Mouse (Mus musculus) myocyte (in vitro differentiated cells): ENCODE measurements around the gene Tenm2. TPM values are rescaled to one million over a fixed set of nuclear protein-coding genes. Genes with fewer than 3 reads are reported as not detected.

ENCODE experiments used
- H3K27me3 ChIP-seq: one replicate; pipeline ENCODE4 v1.6.1; 2011; ENCODE audit not compliant: control insufficient read depth, insufficient read depth, insufficient read length
- H3K36me3 ChIP-seq: one replicate; pipeline ENCODE4 v1.6.1; 2011; ENCODE audit not compliant: control insufficient read depth, insufficient read depth
- H3K4me2 ChIP-seq: one replicate; pipeline ENCODE4 v1.6.1; 2011; ENCODE audit warnings: low read depth, control low read depth
- H3K4me3 ChIP-seq: one replicate; pipeline ENCODE4 v1.5.1; 2011; ENCODE audit warnings: mild to moderate bottlenecking, control low read depth, moderate library complexity
- H3K79me2 ChIP-seq: one replicate; pipeline ENCODE4 v1.6.1; 2011; ENCODE audit not compliant: control insufficient read depth, insufficient read depth
- H3ac ChIP-seq: one replicate; pipeline ENCODE4 v1.6.1; 2011; ENCODE audit not compliant: control insufficient read depth, insufficient read length
- CEBPB ChIP-seq: IDR thresholded peaks from 2 replicates; pipeline ENCODE4 v1.6.1; 2011; ENCODE audit warnings: mild to moderate bottlenecking, moderate library complexity; ENCODE audit not compliant: poor library complexity, insufficient read depth, severe bottlenecking
- E2F4 ChIP-seq: IDR thresholded peaks from one replicate; pipeline ENCODE4 v1.6.1; 2011; ENCODE audit warnings: mild to moderate bottlenecking, control low read depth, moderate library complexity; ENCODE audit not compliant: insufficient read depth
- MAX ChIP-seq: IDR thresholded peaks from one replicate; pipeline ENCODE4 v1.6.1; 2011; ENCODE audit warnings: low read depth, mild to moderate bottlenecking, control low read depth
- MYOD1 ChIP-seq, 3 experiments: IDR thresholded peaks; one replicate each; pipeline ENCODE4 v1.6.1; 2011; ENCODE audit warnings: control low read depth in 2 of 3, low read depth in 2 of 3, mild to moderate bottlenecking in 2 of 3, moderate library complexity in 1 of 3; ENCODE audit not compliant: insufficient read length in 2 of 3, control insufficient read depth in 1 of 3
- MYOG ChIP-seq, 3 experiments: IDR thresholded peaks; one replicate each; pipeline ENCODE4 v1.6.1; 2011; ENCODE audit warnings: control low read depth in 2 of 3, low read depth in 2 of 3, mild to moderate bottlenecking in 2 of 3; ENCODE audit not compliant: insufficient read length in 2 of 3, control insufficient read depth in 1 of 3, insufficient read depth in 1 of 3
- POLR2A ChIP-seq: IDR thresholded peaks from one replicate; pipeline ENCODE4 v1.6.1; 2011; ENCODE audit warnings: low read depth, mild to moderate bottlenecking, control low read depth, moderate library complexity; ENCODE audit not compliant: insufficient read length
- POLR2AphosphoS2 ChIP-seq: IDR thresholded peaks from one replicate; pipeline ENCODE4 v1.6.1; 2011; ENCODE audit warnings: low read depth, control low read depth; ENCODE audit not compliant: insufficient read length
- REST ChIP-seq: IDR thresholded peaks from one replicate; pipeline ENCODE4 v1.6.1; 2011; ENCODE audit warnings: mild to moderate bottlenecking, control low read depth, moderate library complexity; ENCODE audit not compliant: insufficient read depth, insufficient read length
- SRF ChIP-seq: IDR thresholded peaks from one replicate; pipeline ENCODE4 v1.6.1; 2011; ENCODE audit warnings: low read depth; ENCODE audit not compliant: control insufficient read depth, insufficient read length
- TCF12 ChIP-seq: IDR thresholded peaks from one replicate; pipeline ENCODE4 v1.6.1; 2011; ENCODE audit warnings: mild to moderate bottlenecking, control low read depth; ENCODE audit not compliant: poor library complexity, insufficient read depth, severe bottlenecking
- TCF3 ChIP-seq: IDR thresholded peaks from one replicate; pipeline ENCODE4 v1.6.1; 2011; ENCODE audit warnings: low read depth, control low read depth; ENCODE audit not compliant: insufficient read length
- USF1 ChIP-seq: IDR thresholded peaks from one replicate; pipeline ENCODE4 v1.6.1; 2011; ENCODE audit warnings: low read depth, mild to moderate bottlenecking, control low read depth, moderate library complexity
- polyA plus RNA-seq: library from polyadenylated mRNA; unstranded; fragments of >200 nt; fragmentation: generic; extraction: Trizol; gene quantifications from one replicate; pipeline ENCODE4 v1.2.1, GENCODE M21; 2012; ENCODE audit warnings: missing spikeins

The Tenm2 gene
- polyA plus RNA-seq, 1 experiment = 0.28 TPM

DNA sequence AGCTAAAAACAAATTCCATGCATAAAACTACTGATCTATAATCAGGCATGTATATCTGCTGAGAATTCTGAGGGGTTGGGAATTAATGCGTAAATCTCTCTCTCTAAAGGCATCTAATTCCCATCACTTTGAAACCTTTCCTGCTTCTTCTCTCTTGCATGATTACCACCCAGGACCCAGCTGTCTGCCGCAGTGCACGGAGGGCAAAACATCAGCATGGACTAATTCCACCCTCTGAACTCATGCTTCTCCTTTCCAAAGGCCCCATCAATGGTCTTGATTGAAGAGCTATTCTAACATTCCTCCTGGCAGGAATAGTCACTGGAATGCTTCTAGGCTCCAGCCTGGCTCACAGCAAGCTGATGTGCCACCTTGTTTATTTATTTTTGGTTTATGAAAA lies 572.2 kb downstream of the Tenm2 start:
- no peaks in the 10 kb centered on the region for H3K27me3 ChIP-seq
- H3ac ChIP-seq = no peak overlapping the region
- no peaks in the 10 kb centered on the region for H3K36me3 ChIP-seq
- H3K4me2 ChIP-seq = no peak overlapping the region
- H3K79me2 ChIP-seq = no peaks in the 10 kb centered on the region
- H3K4me3 ChIP-seq = no peak overlapping the region
- TF ChIP-seq MAX = no peak
- no peak for TF ChIP-seq SRF
- TF ChIP-seq POLR2A = no peak
- no peak for TF ChIP-seq TCF3
- TF ChIP-seq USF1 = no peak
- TF ChIP-seq REST = no peak
- TF ChIP-seq POLR2AphosphoS2 = no peak
- no peak for TF ChIP-seq MYOD1 (IDR thresholded peaks at IDR 0.05; ENCODE audit: control insufficient read depth in 1 of 3, insufficient read length in 2 of 3, low read depth in 2 of 3)
- no peak for TF ChIP-seq TCF12
- no peak for TF ChIP-seq CEBPB
- TF ChIP-seq MYOG (IDR thresholded peaks at IDR 0.05; ENCODE audit: control insufficient read depth in 1 of 3, insufficient read depth in 1 of 3, insufficient read length in 2 of 3, low read depth in 2 of 3) = no peak
- TF ChIP-seq E2F4 = no peak

DNA sequence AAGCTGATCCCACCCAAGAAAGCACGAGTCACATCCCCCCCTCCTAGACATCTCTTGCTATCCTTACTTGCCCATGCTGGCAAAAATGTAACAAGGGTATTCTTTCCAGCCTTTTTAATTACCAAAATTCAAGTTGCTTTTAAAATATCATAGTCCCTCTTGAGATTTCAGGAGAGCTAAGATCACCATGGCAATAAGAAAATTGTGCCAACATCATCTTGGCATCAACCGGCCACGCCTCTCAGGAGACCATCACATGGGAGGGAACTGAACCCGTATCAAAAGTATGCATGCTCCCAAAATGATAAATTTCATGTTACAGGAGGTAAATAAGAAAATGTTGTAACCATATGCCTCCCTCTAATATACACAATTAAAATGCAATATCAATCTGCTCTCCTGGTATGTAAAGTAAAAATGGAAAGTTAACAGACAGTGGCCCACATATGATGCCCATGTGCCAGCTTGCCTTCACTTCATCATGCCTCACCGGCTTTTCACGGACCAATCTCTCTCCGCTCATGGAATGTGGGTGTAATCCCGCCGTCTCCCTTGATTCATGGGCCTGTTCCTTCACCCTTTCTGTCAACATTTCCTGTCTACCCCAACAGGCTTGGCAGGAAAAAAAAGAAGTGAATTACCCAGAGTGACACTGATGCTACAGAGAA lies 582.0 kb downstream of the Tenm2 start:
- Histone ChIP-seq H3K36me3 (no peaks in the 10 kb centered on the region), H3K4me3 (no peak overlapping the region), H3ac (no peak overlapping the region), H3K4me2 (no peak overlapping the region), H3K27me3 (no peaks in the 10 kb centered on the region), H3K79me2 (no peaks in the 10 kb centered on the region)
- TF ChIP-seq POLR2AphosphoS2 (no peak), POLR2A (no peak), REST (no peak), SRF (no peak), TCF3 (no peak), MYOG (IDR thresholded peaks at IDR 0.05; ENCODE audit: control insufficient read depth in 1 of 3, insufficient read depth in 1 of 3, insufficient read length in 2 of 3, low read depth in 2 of 3) (no peak), TCF12 (no peak), E2F4 (no peak), USF1 (no peak), MAX (no peak), MYOD1 (IDR thresholded peaks at IDR 0.05; ENCODE audit: control insufficient read depth in 1 of 3, insufficient read length in 2 of 3, low read depth in 2 of 3) (no peak)

DNA sequence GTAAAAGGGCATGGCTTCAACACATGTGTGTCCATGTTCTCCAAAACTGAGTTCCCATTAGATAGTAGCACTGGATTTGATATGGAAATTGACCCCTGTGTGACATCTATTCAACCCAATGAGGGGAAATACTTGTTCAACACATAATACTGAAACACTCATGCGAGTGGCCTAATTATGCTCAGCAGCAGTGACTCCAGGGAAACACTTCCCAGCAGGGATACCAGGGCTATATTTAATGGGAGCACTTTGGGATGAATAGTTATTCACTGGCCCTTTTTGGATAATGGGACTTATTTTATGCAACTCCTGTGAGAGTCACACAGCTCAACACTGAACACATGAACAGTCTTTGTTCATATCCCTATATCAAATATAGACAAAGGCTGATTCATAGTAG lies 588.6 kb downstream of the Tenm2 start:
- Histone ChIP-seq H3ac (no peak overlapping the region), H3K36me3 (no peaks in the 10 kb centered on the region), H3K4me2 (no peak overlapping the region), H3K27me3 (no peaks in the 10 kb centered on the region), H3K79me2 (no peaks in the 10 kb centered on the region), H3K4me3 (no peak overlapping the region)
- TF ChIP-seq TCF3 (no peak), REST (no peak), POLR2AphosphoS2 (no peak), SRF (no peak), USF1 (no peak), TCF12 (no peak), MAX (no peak), POLR2A (no peak), MYOG (IDR thresholded peaks at IDR 0.05; ENCODE audit: control insufficient read depth in 1 of 3, insufficient read depth in 1 of 3, insufficient read length in 2 of 3, low read depth in 2 of 3) (no peak), E2F4 (no peak), CEBPB (no peak), MYOD1 (IDR thresholded peaks at IDR 0.05; ENCODE audit: control insufficient read depth in 1 of 3, insufficient read length in 2 of 3, low read depth in 2 of 3) (no peak)

DNA sequence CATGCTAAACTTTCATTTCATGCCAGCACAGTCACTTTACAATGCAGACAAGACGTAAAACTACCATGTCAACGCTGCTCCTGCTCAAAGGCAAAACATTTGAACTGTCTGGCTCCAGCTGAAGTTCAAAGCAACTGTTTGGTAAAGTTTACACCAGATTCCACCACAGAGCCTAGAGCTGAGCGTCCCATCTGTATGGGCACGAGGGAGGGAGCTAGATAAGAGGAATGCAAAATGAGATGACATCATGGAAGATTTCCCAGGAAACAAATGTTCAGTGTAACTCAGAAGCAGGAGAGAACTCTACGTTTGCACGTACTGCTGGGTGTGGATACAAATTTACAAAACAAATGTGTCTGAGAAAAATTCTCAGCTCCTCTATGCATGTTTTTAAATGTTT lies 600.7 kb downstream of the Tenm2 start:
- Histone ChIP-seq H3K4me3 (no peak overlapping the region), H3K79me2 (no peaks in the 10 kb centered on the region), H3ac (no peak overlapping the region), H3K27me3 (no peaks in the 10 kb centered on the region), H3K4me2 (no peak overlapping the region), H3K36me3 (no peaks in the 10 kb centered on the region)
- no peak for TF ChIP-seq MYOD1 (IDR thresholded peaks at IDR 0.05; ENCODE audit: control insufficient read depth in 1 of 3, insufficient read length in 2 of 3, low read depth in 2 of 3)
- TF ChIP-seq POLR2A = no peak

DNA sequence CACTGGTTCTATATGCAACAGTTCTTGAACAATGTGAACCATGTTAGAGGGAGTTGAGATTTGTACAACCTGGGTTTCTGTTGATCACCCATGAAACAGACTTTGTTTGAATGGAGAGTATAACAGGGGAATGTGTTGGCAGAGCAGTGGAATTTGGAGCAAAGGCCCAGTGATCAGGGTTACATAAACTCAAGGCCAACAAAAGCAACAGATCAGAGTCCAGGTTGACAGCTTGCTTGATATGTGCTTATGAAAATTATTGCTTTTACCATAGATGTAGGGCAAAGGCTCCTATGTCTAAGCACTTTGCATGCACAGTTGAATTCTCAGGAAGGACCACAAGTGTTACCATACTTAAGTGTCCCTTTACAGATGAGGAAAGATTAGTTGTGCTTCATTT lies 603.6 kb downstream of the Tenm2 start:
- H3K79me2 ChIP-seq = no peaks in the 10 kb centered on the region
- H3ac ChIP-seq = no peak overlapping the region
- TF ChIP-seq CEBPB = no peak
- TF ChIP-seq SRF = no peak
- no peak for TF ChIP-seq TCF3
- TF ChIP-seq POLR2A = no peak
- no peak for TF ChIP-seq MAX
- TF ChIP-seq REST = no peak
- TF ChIP-seq POLR2AphosphoS2 = no peak
- no peak for TF ChIP-seq E2F4
- no peak for TF ChIP-seq TCF12
- TF ChIP-seq MYOD1 (IDR thresholded peaks at IDR 0.05; ENCODE audit: control insufficient read depth in 1 of 3, insufficient read length in 2 of 3, low read depth in 2 of 3) = no peak
- TF ChIP-seq MYOG (IDR thresholded peaks at IDR 0.05; ENCODE audit: control insufficient read depth in 1 of 3, insufficient read depth in 1 of 3, insufficient read length in 2 of 3, low read depth in 2 of 3) = no peak
- TF ChIP-seq USF1 = no peak
- no peaks in the 10 kb centered on the region for H3K36me3 ChIP-seq
- H3K4me2 ChIP-seq = no peak overlapping the region
- no peak overlapping the region for H3K4me3 ChIP-seq
- H3K27me3 ChIP-seq = no peaks in the 10 kb centered on the region
